Mouse (Mus musculus) neural tube, postnatal 0 days (tissue): ENCODE results near the gene Gm7970. TPM values are rescaled to one million over a fixed set of nuclear protein-coding genes. Genes with fewer than 3 reads are reported as not detected.

Source experiments
- polyA plus RNA-seq: library from polyadenylated mRNA; unstranded; fragments of >200 nt; fragmentation: Nextera tagmentation; extraction: Ambion mirVana; gene quantifications from 2 replicates; pipeline ENCODE4 v1.2.1, GENCODE M21; 2015

Gene Gm7970
- polyA plus RNA-seq, result not detected in 2 replicates

DNA sequence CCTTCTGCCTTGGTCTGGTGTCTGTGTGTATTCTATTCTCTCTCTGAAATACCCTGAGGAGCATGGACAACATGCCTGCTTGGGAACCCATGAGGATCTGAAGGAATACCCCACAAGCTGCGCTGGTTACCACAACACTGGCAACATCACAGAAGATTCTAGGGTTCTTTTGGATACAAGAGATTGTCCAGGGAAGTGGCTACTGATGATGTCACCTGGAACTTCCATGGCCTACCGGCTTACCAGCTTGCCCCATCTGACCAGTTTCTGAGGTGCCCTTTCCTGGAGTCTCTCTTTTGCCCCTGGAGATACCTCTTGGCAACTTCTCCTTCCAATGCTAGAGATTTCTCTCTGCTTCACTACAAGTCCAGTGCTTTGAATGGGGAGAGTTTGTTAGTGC is at the start of gene Gm7970:
TSS of gene Gm7970 (minus strand) at position 101 of the 400 bp plus-strand sequence.

DNA sequence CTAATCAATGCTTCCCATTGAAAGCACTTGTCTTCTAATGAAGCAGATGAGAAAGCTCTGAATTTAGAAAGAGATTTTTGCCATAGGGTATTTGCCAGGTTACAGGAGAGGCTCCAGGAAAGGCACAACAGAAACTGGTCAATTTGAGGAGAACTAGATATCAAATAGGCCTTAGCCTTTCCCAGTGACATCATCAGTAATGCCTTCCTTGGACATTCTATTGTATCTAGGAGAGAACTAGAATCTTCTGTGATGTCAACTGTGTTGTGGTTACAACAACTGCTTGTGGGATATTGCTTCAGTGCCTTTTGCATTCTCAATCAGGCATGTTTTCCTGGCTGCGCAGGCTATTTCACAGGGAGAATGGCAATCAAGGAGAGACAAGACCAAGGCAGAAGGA is 17.5 kb upstream of the Gm7970 start, which contains the start of gene 1700049E17Rik2:
TSS of gene 1700049E17Rik2 (plus strand) at position 301 of the 400 bp plus-strand sequence.

Other genes starting within 250 kb of the Gm7970 start
- not detected in 2 replicates for gene Gm5798, start 207.0 kb downstream of the Gm7970 start, polyA plus RNA-seq
- not detected in 2 replicates for gene Gm7945, start 169.2 kb downstream of the Gm7970 start, polyA plus RNA-seq
- not detected in 2 replicates for gene Gm6482, start 147.3 kb downstream of the Gm7970 start, polyA plus RNA-seq
- gene Gm7954, start 102.1 kb downstream of the Gm7970 start, polyA plus RNA-seq, result not detected in 2 replicates
- gene Gm3486, start 66.1 kb downstream of the Gm7970 start, polyA plus RNA-seq, result not detected in 2 replicates
- gene 1700049E17Rik2, start 17.6 kb upstream of the Gm7970 start, polyA plus RNA-seq, result not detected in 2 replicates
- gene Gm3072, start 69.0 kb upstream of the Gm7970 start, polyA plus RNA-seq, result not detected in 2 replicates
- not detected in 2 replicates for gene Gm3676, start 90.9 kb upstream of the Gm7970 start, polyA plus RNA-seq
- not detected in 2 replicates for gene Gm8068, start 146.3 kb upstream of the Gm7970 start, polyA plus RNA-seq
- not detected in 2 replicates for gene Gm7929, start 195.0 kb upstream of the Gm7970 start, polyA plus RNA-seq
- gene Gm47189, start 216.9 kb upstream of the Gm7970 start, polyA plus RNA-seq, result not detected in 2 replicates